Mouse (Mus musculus) hindbrain, embryonic 13.5 days (tissue): ENCODE data around the gene Stox2. TPM values are rescaled to one million over a fixed set of nuclear protein-coding genes. Genes with fewer than 3 reads are reported as not detected.

Experiments used
- ATAC-seq: fragments of 200-750 bp; cut with Nextera tagmentation; 2 replicates; pipeline ENCODE4 v1.8.0; 2017; ENCODE audit warnings: moderate TSS enrichment; ENCODE audit not compliant: low FRiP score
- H3K27ac ChIP-seq: fragments of 300-500 bp; sonication (generic); 2 replicates; pipeline ENCODE4 v1.5.1; 2015; ENCODE audit warnings: inconsistent platforms, mild to moderate bottlenecking, moderate library complexity
- H3K27me3 ChIP-seq: fragments of 300-500 bp; sonication (generic); 2 replicates; pipeline ENCODE4 v1.6.1; 2015; ENCODE audit warnings: mild to moderate bottlenecking, inconsistent platforms
- H3K36me3 ChIP-seq: fragments of 300-500 bp; sonication (generic); 2 replicates; pipeline ENCODE4 v1.6.1; 2015; ENCODE audit warnings: mild to moderate bottlenecking, inconsistent platforms
- H3K4me1 ChIP-seq: fragments of 300-500 bp; sonication (generic); replicated peaks from 2 replicates; pipeline ENCODE4 v1.6.1; 2015; ENCODE audit warnings: inconsistent platforms
- H3K4me2 ChIP-seq: fragments of 300-500 bp; sonication (generic); 2 replicates; pipeline ENCODE4 v1.6.1; 2015; ENCODE audit warnings: inconsistent platforms, mild to moderate bottlenecking, moderate library complexity
- H3K4me3 ChIP-seq: fragments of 300-500 bp; sonication (generic); 2 replicates; pipeline ENCODE4 v1.5.1; 2015; ENCODE audit warnings: mild to moderate bottlenecking, inconsistent platforms
- H3K9ac ChIP-seq: fragments of 300-500 bp; sonication (generic); 2 replicates; pipeline ENCODE4 v1.6.1; 2015; ENCODE audit warnings: mild to moderate bottlenecking, inconsistent platforms
- H3K9me3 ChIP-seq: fragments of 300-500 bp; sonication (generic); 2 replicates; pipeline ENCODE4 v1.6.1; 2016; ENCODE audit warnings: inconsistent platforms
- WGBS: fragments of 180-500 bp; shearing (Covaris S2); methylation state at CpG from one replicate; pipeline ENCODE4 v1.1.7; 2015; 5-methylcytosine and 5-hydroxymethylcytosine counted together
- polyA plus RNA-seq: library from polyadenylated mRNA; unstranded; fragments of >200 nt; fragmentation: Nextera tagmentation; extraction: Ambion mirVana; gene quantifications from 2 replicates; pipeline ENCODE4 v1.2.1, GENCODE M21; 2015

Gene Stox2
- polyA plus RNA-seq, 1 experiment from 2014 or later = 38.9 TPM

GRCm38 (mm10) chr8:47345085-47345771 is 100.9 kb downstream of the Stox2 start:
- ATAC-seq = 0 out of 2 replicates have a peak, but pooled peaks have one; percentile 32
- peak overlapping the region; percentile 80 for H3K27ac ChIP-seq
- H3K36me3 ChIP-seq = no peaks in the 10 kb centered on the region
- peak overlapping the region; percentile 15 for H3K4me3 ChIP-seq
- H3K9me3 ChIP-seq = no peaks in the 10 kb centered on the region
- H3K4me2 ChIP-seq = peak overlapping the region; percentile 43
- 11% methylated on average over 15 of the region's 15 CpGs for WGBS
- H3K4me1 ChIP-seq = peaks cover 33% of the 10 kb centered on the region
- no peak overlapping the region; the same call in 1 of the 2 replicates for H3K9ac ChIP-seq
- H3K27me3 ChIP-seq = peaks cover 32% of the 10 kb centered on the region

GRCm38 (mm10) chr8:47341474-47341873 is 104.7 kb downstream of the Stox2 start:
- Histone ChIP-seq H3K4me2 (no peak overlapping the region), H3K9me3 (no peaks in the 10 kb centered on the region), H3K36me3 (no peaks in the 10 kb centered on the region), H3K27ac (no peak overlapping the region), H3K4me3 (no peak overlapping the region), H3K9ac (no peak overlapping the region), H3K27me3 (peaks cover 29% of the 10 kb centered on the region), H3K4me1 (peaks cover 28% of the 10 kb centered on the region)
- WGBS = 75% methylated on average over 11 of the region's 11 CpGs
- ATAC-seq = no peak

- Histone ChIP-seq H3K27me3 (peaks cover 24% of the 10 kb centered on the region), H3K4me3 (no peak overlapping the region), H3K9ac (no peak overlapping the region), H3K27ac (no peak overlapping the region), H3K4me2 (no peak overlapping the region), H3K36me3 (no peaks in the 10 kb centered on the region), H3K9me3 (no peaks in the 10 kb centered on the region), H3K4me1 (peaks cover 13% of the 10 kb centered on the region)
- ATAC-seq = no peak
- 54% methylated on average over 3 of the region's 3 CpGs for WGBS
These were observed 107.4 kb downstream of the Stox2 start for GRCm38 (mm10) chr8:47338691-47339323.

- peaks cover 23% of the 10 kb centered on the region for H3K4me1 ChIP-seq
- no peak overlapping the region for H3K9ac ChIP-seq
- peaks cover 6% of the 10 kb centered on the region; the same call in 1 of the 2 replicates for H3K27me3 ChIP-seq
- no peak overlapping the region for H3K27ac ChIP-seq
- WGBS = 93% methylated on average over 12 of the region's 12 CpGs
- H3K36me3 ChIP-seq = no peaks in the 10 kb centered on the region
- ATAC-seq = no peak
- no peak overlapping the region for H3K4me3 ChIP-seq
- H3K9me3 ChIP-seq = no peaks in the 10 kb centered on the region
- H3K4me2 ChIP-seq = no peak overlapping the region
These were observed 109.7 kb downstream of the Stox2 start for GRCm38 (mm10) chr8:47336433-47336832.

- ATAC-seq = no peak
- Histone ChIP-seq H3K36me3 (no peaks in the 10 kb centered on the region), H3K9ac (no peak overlapping the region), H3K4me1 (peaks cover 23% of the 10 kb centered on the region), H3K27me3 (0 out of 2 replicates have a peak, but pooled peaks cover 5% of the 10 kb centered on the region), H3K4me3 (no peak overlapping the region), H3K4me2 (no peak overlapping the region), H3K27ac (no peak overlapping the region), H3K9me3 (no peaks in the 10 kb centered on the region)
- WGBS = 84% methylated on average over 4 of the region's 4 CpGs
These were observed 110.2 kb downstream of the Stox2 start for GRCm38 (mm10) chr8:47335940-47336339.

- Histone ChIP-seq H3K36me3 (no peaks in the 10 kb centered on the region), H3K4me3 (peak overlapping the region; percentile 33), H3K27ac (peak overlapping the region; percentile 92), H3K4me1 (peaks cover 13% of the 10 kb centered on the region), H3K4me2 (peak overlapping the region; percentile 47), H3K27me3 (0 out of 2 replicates have a peak, but pooled peaks cover 5% of the 10 kb centered on the region), H3K9ac (peak overlapping the region; percentile 53), H3K9me3 (no peaks in the 10 kb centered on the region)
- peak; percentile 99 for ATAC-seq
- 50% methylated on average over 9 of the region's 9 CpGs for WGBS
These were observed 111.9 kb downstream of the Stox2 start for GRCm38 (mm10) chr8:47334223-47334757.

- Histone ChIP-seq H3K36me3 (no peaks in the 10 kb centered on the region), H3K9ac (no peak overlapping the region), H3K4me3 (no peak overlapping the region), H3K9me3 (no peaks in the 10 kb centered on the region), H3K27me3 (no peaks in the 10 kb centered on the region), H3K4me1 (peaks cover 10% of the 10 kb centered on the region), H3K27ac (no peak overlapping the region), H3K4me2 (no peak overlapping the region)
- WGBS = 75% methylated on average over 1 of the region's 1 CpGs
- ATAC-seq = 0 out of 2 replicates have a peak, but pooled peaks have one; percentile 7
These were observed 113.2 kb downstream of the Stox2 start for GRCm38 (mm10) chr8:47332941-47333340.

- no peaks in the 10 kb centered on the region for H3K9me3 ChIP-seq
- no peak for ATAC-seq
- H3K27me3 ChIP-seq = no peaks in the 10 kb centered on the region
- H3K4me3 ChIP-seq = no peak overlapping the region
- no peak overlapping the region for H3K4me2 ChIP-seq
- peaks cover 10% of the 10 kb centered on the region for H3K4me1 ChIP-seq
- no peaks in the 10 kb centered on the region for H3K36me3 ChIP-seq
- WGBS = 88% methylated on average over 5 of the region's 5 CpGs
- H3K27ac ChIP-seq = no peak overlapping the region
- no peak overlapping the region for H3K9ac ChIP-seq
These were observed 115.2 kb downstream of the Stox2 start for GRCm38 (mm10) chr8:47330982-47331381.

GRCm38 (mm10) chr8:47326348-47326747 is 119.8 kb downstream of the Stox2 start:
- Histone ChIP-seq H3K27ac (no peak overlapping the region), H3K36me3 (no peaks in the 10 kb centered on the region), H3K9ac (no peak overlapping the region), H3K4me2 (no peak overlapping the region), H3K9me3 (no peaks in the 10 kb centered on the region), H3K4me1 (peaks cover 9% of the 10 kb centered on the region; the same call in 1 of the 2 replicates), H3K4me3 (no peak overlapping the region), H3K27me3 (peaks cover 7% of the 10 kb centered on the region; the same call in 1 of the 2 replicates)
- WGBS = 95% methylated on average over 8 of the region's 8 CpGs
- no peak for ATAC-seq

- ATAC-seq = peak; percentile 36; the same call in 1 of the 2 replicates
- 0 out of 2 replicates have a peak overlapping the region, but pooled peaks have one; percentile 5 for H3K9ac ChIP-seq
- no peaks in the 10 kb centered on the region for H3K9me3 ChIP-seq
- peaks cover 7% of the 10 kb centered on the region; the same call in 1 of the 2 replicates for H3K27me3 ChIP-seq
- H3K36me3 ChIP-seq = no peaks in the 10 kb centered on the region
- no peak overlapping the region for H3K4me3 ChIP-seq
- H3K27ac ChIP-seq = no peak overlapping the region
- peak overlapping the region; percentile 26; the same call in 1 of the 2 replicates for H3K4me2 ChIP-seq
- peaks cover 9% of the 10 kb centered on the region; the same call in 1 of the 2 replicates for H3K4me1 ChIP-seq
- 27% methylated on average over 16 of the region's 16 CpGs for WGBS
These were observed 121.9 kb downstream of the Stox2 start for GRCm38 (mm10) chr8:47324117-47324820.

- Histone ChIP-seq H3K36me3 (no peaks in the 10 kb centered on the region), H3K4me1 (peaks cover 9% of the 10 kb centered on the region; the same call in 1 of the 2 replicates), H3K4me3 (no peak overlapping the region), H3K27ac (no peak overlapping the region), H3K9me3 (no peaks in the 10 kb centered on the region), H3K9ac (no peak overlapping the region), H3K27me3 (peaks cover 7% of the 10 kb centered on the region; the same call in 1 of the 2 replicates), H3K4me2 (no peak overlapping the region)
- WGBS = 22% methylated on average over 5 of the region's 5 CpGs
- ATAC-seq = no peak
These were observed 124.9 kb downstream of the Stox2 start for GRCm38 (mm10) chr8:47321282-47321681.

GRCm38 (mm10) chr8:47320707-47321106 is 125.5 kb downstream of the Stox2 start:
- Histone ChIP-seq H3K9me3 (no peaks in the 10 kb centered on the region), H3K27ac (no peak overlapping the region), H3K27me3 (peaks cover 7% of the 10 kb centered on the region; the same call in 1 of the 2 replicates), H3K36me3 (no peaks in the 10 kb centered on the region), H3K4me1 (peaks cover 9% of the 10 kb centered on the region; the same call in 1 of the 2 replicates), H3K4me2 (no peak overlapping the region), H3K9ac (no peak overlapping the region), H3K4me3 (no peak overlapping the region)
- WGBS = 15% methylated on average over 2 of the region's 2 CpGs
- no peak for ATAC-seq
